Mouse (Mus musculus) kidney, postnatal 14 days (tissue): ENCODE measurements around the gene Prss3.
"Not testable (repeated sequence)": the region's sequence is repeated elsewhere in the genome, so short reads cannot be mapped to it uniquely, and the experiment has no call there.

ENCODE experiments used
- DNase-seq: peaks from one replicate; pipeline ENCODE4 v3.0.0; 2022; ENCODE audit warnings: mixed read lengths

Prss3 gene

DNA sequence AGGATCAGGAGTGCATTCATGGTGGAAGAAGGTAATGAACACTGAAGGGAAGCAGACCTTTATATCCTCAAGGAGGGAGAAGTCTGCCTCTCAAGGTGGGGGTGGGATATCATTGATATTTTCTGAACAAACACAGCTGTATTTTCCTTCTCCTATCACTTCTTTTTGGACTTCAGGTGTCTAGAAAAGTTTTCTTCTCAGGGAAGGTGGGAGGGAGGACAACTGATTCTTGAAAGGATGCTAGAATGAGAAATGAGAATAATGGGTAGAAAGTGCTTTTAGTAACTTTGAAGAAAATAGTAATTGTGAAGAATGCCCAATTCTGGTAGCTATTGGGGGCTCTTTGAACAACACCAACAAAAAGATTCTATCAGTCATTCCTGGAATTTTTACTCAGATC is at the start of gene Prss3:
Gene Prss3, minus strand, starts transcription at position 101 of the 400 bp plus-strand sequence.
- DNase-seq = not testable (repeated sequence)

DNA sequence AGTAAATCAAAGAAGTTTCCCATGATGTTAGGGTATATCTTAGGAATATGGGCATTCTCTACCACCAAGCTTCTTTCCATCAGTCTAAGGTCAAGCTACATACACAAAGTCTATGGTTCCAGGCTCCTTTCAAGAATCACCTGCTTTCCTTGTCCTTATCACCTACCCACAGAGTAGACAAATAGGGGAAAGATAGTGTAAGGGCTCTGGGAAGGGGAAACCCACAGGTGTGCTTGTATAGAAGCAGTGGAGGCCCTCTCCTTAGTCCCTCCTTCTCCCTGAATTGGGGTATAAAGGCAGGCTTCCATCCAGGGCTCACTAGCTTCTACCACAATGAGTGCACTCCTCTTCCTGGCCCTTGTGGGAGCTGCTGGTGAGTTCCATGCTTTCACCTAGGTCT is 14.6 kb upstream of the Prss3 start, which contains the start of gene Gm5771:
Gene Gm5771, plus strand, starts transcription at position 301 of the 400 bp plus-strand sequence.
- not testable (repeated sequence) for DNase-seq

DNA sequence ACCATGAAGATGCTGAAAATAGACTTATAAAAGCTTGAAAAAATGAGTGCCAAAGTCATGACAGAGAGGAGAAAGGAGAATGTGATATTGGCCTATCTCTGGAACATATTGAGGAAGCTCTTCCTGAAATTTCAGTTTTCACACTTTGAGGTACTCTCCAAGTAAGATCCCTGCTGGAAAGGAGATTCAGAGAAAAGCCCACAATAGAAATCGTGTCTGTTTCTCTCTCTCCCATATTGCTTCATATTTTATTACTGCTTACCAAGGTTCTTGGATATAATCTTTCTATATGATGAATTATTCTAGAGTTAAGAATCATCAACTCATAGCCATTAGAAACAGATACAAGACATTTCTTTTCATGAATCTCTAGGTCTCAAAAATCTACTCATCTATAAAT is 14.2 kb upstream of the Prss3 start:
- not testable (repeated sequence) for DNase-seq

DNA sequence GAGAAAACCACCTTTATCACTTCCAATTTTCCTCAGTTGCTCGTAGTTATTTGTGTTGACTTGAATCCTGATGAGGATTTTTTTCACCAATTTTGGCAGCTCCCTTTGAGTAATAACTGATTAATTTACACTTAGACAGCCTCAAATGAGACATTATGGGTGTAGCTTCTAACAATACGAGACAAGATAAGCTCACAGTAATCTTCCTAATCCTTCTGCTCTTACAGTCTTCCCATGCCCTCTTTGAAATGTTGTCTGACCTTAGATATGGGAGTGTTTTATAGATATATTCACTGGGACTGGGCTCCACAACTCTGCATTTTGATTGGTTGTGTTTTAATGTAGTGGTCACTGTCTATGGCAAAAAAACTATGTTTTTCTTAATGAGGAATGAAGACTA is 9.3 kb upstream of the Prss3 start:
- no peak for DNase-seq

DNA sequence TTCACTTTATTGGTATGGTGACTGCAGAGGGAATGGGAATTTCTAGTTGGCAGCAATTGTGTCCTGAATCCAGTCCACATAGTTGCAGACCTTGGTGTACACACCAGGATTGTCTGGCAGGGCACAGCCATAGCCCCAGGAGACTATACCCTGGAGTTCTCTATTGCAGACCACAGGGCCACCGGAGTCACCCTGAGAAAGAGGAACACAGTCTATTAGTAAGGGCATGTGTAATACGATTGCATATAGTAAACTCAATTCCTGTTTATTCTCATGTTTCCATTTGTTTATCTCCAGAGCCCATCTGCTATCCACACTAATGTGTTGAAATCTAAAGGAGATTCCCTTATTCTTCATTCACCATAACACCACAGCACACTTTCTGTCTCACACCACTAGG is 3.7 kb downstream of the Prss3 start:
- DNase-seq = not testable (repeated sequence)

DNA sequence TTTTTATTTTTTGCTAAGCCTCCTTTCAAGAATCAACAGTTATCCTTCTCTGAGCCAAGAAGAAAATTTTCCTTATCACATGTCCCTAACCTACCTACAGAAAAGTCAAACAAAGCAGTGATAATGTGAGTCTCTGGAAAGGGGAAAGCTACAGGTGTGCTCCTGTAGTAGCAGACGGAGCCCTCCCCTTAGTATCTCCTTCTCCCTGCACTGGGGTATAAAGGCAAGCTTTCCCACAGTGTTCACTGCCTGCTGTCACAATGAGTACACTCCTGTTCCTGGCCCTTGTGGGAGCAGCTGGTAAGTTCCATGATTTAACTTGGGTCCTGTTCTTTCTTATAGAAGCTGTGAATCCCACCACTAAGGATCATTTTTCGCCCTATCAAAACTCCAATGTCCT is 23.5 kb downstream of the Prss3 start, which contains the start of gene Try10:
Gene Try10, plus strand, starts transcription at position 174 of the 400 bp plus-strand sequence.
- DNase-seq = no peak
